Mouse (Mus musculus) MEL (cell line): ENCODE measurements around the gene Myo5a.

Source experiments
- CHD1 ChIP-seq: IDR thresholded peaks from 2 replicates; pipeline ENCODE4 v1.6.1; 2012; ENCODE audit warnings: low read depth, mild to moderate bottlenecking, inconsistent platforms, low read length, improper control_type of control experiment
- POLR2AphosphoS2 ChIP-seq: IDR thresholded peaks from 2 replicates; pipeline ENCODE4 v1.6.1; 2011; ENCODE audit warnings: low read length, improper control_type of control experiment
- USF1 ChIP-seq: IDR thresholded peaks from 2 replicates; pipeline ENCODE4 v1.6.1; 2014; ENCODE audit warnings: low read depth, mild to moderate bottlenecking, inconsistent platforms, low read length, improper control_type of control experiment, moderate library complexity

DNA sequence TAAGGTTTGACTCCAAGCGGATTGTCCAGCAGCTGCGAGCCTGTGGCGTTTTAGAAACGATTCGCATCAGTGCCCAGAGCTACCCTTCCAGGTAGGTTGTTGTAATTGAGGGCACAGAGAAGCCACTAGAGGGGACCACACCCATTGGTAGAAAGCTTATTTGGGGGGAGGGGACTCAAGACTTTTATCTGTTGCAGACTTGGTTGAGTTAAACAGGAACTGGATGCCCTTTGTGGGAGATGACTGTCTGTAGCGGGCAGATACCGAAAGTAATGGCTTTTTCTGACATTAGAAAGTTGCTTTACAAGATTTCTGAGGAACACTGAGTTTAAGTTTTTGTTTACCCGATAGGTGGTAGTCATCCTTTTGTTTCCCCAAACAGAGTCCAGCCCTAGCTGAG, 200.7 kb downstream of the Myo5a start:
- TF ChIP-seq POLR2AphosphoS2 (no peak), CHD1 (no peak), USF1 (no peak)
